Mouse (Mus musculus) frontal cortex, adult 2 months (tissue): Measurements from ENCODE around the gene Tdg. TPM values are rescaled to one million over a fixed set of nuclear protein-coding genes. Genes with fewer than 3 reads are reported as not detected.

Experiments used
- DNase-seq, 2 experiments: peaks; one replicate each; pipeline ENCODE4 v3.0.0; 2022; ENCODE audit warnings: low spot score in 1 of 2; ENCODE audit errors: extremely low spot score in 1 of 2
- polyA plus RNA-seq: library from polyadenylated mRNA; depleted of rRNA; stranded (reverse); fragments of >200 nt; gene quantifications from 2 replicates; pipeline ENCODE4 v1.2.3, GENCODE M21; 2012

Gene Tdg
- polyA plus RNA-seq, 1 experiment = 61.2 TPM

DNA sequence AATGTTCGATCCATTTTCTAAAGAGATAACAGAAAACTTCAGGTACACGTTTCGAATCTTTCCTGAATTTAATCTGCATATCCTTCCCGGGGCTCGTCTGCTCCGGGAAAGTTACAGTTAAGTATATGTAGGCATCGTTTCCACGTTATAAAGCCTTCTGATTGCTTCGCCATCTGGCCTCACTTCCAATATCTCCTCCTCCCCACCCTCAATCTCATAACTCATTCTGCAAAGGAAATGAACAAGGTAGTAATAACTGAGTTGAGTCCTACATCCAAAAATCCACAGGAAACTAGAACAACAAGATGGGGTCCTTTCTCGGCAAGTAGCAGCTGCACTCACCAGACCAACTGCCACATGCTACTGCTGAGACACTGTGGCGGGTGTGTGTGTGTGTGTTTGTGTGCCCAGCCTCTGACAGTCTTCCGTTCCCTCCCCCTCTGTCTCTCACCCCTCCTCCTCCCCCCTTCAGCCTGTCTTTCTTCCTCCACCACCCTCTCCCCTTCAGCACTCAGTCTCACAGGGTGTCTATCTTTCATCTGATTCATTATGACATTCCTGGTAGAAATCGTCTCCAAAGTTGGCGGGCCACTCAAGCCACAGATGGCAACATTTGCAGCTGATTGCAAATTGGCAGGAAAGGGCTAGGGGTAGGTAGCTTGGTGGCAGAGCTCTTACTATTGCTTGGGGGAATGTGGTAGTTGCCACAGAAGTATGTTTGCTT lies 32.8 kb downstream of the Tdg start:
- peak; percentile 33 to 70 for DNase-seq

- DNase-seq = no peak
These were observed 33.7 kb downstream of the Tdg start for GRCm38 (mm10) chr10:82663289-82663688.

DNA sequence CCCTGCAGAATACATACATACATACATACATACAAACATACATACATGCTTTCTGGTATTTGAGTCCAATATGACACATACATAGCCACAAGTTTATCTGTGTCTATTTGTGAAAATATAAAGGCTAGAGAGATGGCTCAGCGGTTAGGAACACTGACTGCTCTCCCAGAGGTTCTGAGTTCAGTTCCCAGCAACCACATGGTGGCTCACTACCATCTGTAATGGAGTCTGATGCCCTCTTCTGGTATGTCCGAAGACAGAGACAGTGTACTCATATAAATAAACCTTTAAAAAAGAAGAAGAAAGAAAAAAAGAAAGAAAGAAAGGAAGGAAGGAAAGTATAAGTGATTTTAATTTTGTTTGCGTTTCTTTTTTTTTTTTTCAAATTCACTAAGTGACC lies 36.3 kb downstream of the Tdg start:
- no peak for DNase-seq

- DNase-seq = peak; percentile 82 to 96
These were observed 37.0 kb downstream of the Tdg start for GRCm38 (mm10) chr10:82666436-82667234.

DNA sequence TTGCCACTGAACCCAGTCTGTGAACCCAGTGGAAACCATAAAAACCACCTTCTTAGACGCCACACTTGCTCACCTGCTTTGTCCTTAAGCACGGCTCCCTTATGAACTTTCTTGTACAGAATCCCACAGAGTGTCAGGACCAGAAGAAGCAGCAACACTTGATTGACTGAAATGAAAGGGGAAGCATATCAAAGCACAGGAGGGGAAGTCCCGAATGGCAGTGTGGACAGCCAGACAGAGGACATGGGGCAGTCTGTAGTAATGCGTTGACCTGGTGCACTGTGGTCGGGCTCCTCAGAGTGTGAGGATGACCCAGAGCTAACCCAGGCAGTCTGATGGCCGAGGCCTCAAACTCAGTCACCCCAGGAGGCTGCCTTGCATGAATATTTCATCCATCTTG lies 40.6 kb downstream of the Tdg start:
- no peak for DNase-seq

DNA sequence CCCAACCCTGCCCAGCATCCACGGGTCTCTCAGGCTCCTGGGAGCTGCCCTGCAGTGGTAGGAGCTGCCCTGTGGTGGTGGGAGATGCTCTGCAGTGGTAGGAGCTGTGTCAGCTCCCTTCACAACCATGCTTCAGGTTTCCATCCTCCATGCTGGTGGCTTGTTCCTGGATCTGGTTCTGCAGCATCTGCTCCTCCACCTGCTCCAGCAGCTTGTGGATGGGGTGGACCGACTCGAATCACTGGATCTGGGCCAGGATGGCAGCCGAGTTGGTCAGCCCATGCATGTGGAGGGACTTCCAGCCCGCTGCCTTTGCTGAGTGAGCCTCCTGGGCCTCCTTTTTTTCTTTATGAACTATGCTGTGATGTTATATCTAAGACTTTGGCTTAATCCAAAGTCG lies 47.3 kb downstream of the Tdg start:
- peak in 1 of 2 experiments; percentile 33 for DNase-seq

DNA sequence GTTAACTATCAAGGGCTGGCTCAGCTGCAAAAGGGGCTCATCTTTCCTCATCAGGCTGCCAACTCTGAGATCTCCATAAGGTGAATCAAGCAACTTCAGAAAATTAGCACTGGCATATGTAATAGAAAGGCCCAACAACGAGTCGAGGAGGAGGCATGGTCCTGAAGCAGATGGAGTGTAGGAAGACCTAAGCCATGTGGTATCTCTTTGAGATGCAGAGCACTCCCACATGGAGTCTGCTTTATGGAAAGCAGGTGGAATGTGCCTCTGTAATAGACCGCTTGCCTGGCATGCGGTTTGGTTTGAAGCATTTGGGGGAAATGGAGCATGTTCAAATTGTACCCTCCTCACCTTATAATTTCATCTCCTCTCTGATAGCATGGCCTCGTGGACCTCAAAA lies 51.1 kb downstream of the Tdg start:
- DNase-seq = peak; percentile 85 to 86

GRCm38 (mm10) chr10:82681639-82682038 lies 52.0 kb downstream of the Tdg start:
- peak; percentile 59 to 69 for DNase-seq

GRCm38 (mm10) chr10:82685440-82685839 lies 55.8 kb downstream of the Tdg start:
- no peak for DNase-seq

GRCm38 (mm10) chr10:82689681-82690211 lies 60.1 kb downstream of the Tdg start:
- peak in 1 of 2 experiments; percentile 57 for DNase-seq

- peak in 1 of 2 experiments; percentile 71 for DNase-seq
These were observed 60.9 kb downstream of the Tdg start, which contains the start of gene Glt8d2 for GRCm38 (mm10) chr10:82690494-82690893. TSS of gene Glt8d2 (minus strand) at chr10:82690650.

GRCm38 (mm10) chr10:82695956-82696355 lies 66.3 kb downstream of the Tdg start, which contains the start of gene Hcfc2:
TSS of gene Hcfc2 (plus strand) at chr10:82696160.
- no peak for DNase-seq

DNA sequence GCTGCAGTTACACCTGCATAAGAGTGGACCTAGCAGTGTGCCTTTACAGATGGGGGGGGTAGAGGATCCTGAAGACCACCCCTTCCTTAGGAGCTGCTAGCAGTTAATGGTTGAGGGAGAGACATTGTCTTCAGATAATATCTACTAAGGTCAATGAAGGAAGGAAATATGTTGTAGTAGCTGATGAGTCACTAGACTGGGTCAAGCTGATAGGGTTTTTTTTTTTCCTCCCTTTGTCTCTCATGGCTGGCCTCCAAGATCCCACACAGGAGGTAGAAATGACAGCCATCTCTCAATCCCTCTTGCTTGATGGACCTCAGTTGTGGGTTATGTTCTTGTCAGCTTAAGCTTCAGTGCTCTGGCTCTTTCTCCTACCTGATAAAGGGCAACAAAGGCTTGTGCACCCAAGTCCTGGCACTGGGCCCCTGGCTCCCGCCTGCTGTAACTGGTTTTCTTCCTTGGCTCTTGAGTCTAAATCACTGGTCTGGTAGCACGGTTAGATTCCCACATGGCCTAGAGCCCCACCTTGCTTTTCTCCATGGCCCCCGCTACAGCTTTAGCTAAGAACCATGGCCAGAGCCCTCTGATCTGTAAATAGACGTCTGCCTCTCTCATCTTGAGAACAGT lies 66.9 kb downstream of the Tdg start:
- no peak for DNase-seq

DNA sequence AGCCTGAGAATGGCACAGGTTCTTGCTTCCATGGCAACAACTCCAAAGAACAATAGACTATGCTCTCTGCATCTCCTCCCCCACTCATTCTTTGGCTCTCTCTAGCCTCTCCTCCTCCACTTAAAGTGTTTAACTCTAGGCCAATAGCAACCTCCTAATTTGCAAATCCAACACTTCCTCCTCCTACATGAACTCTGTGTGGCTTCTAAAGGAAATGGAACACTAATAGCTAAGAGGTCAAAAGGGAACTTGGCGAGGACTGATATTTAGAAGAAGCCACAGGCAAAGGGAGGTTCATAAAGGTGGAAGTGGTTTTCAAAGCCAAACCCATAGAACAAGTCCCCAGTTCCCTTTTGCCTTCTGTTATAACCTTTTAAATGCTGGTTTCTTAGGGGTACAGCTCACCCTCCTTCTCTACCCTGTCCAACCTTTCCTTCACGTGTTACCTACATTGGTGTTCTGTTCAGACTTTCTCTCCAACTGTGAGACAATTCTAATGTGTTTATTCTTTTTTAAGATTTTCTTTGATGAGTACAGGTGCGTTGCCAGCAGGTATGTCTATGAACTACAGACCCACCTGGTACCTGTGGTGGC lies 67.8 kb downstream of the Tdg start:
- no peak for DNase-seq

GRCm38 (mm10) chr10:82698712-82699261 lies 69.2 kb downstream of the Tdg start:
- DNase-seq = peak; percentile 52 to 93

- no peak for DNase-seq
These were observed 69.8 kb downstream of the Tdg start for GRCm38 (mm10) chr10:82699296-82699941.
